Mouse (Mus musculus): ENCODE results near the gene Larp4. TPM values are rescaled to one million over a fixed set of nuclear protein-coding genes. Genes with fewer than 3 reads are reported as not detected.

Larp4 gene
- total and polyA plus RNA-seq, 3 experiments, result 168 to 216 (median 193) TPM

GRCm38 (mm10) chr15:100052726-100053125 lies 82.9 kb downstream of the Larp4 start:
- Histone ChIP-seq H3K4me3 (ENCODE audit: control insufficient read depth in 1 of 2, insufficient read depth in 1 of 2, low read depth in 2 of 2, low read length in 2 of 2) (no peak overlapping the region), H3K9me3 (replicated peaks; ENCODE audit: insufficient read depth, low read length) (no peaks in the 10 kb centered on the region), H3K27me3 (ENCODE audit: control insufficient read depth in 1 of 2, insufficient read depth in 2 of 2, low read length in 2 of 2) (no peaks in the 10 kb centered on the region), H3K79me2 (ENCODE audit: control insufficient read depth, insufficient read depth, low read length, poor library complexity) (no peaks in the 10 kb centered on the region; the same call in 1 of the 2 replicates), H3K36me3 (ENCODE audit: control insufficient read depth in 1 of 2, insufficient read depth in 2 of 2, low read length in 2 of 2) (peaks cover 2 to 3% of the 10 kb centered on the region in 2 experiments), H3K9ac (ENCODE audit: control insufficient read depth, low read depth, low read length, poor library complexity, severe bottlenecking) (no peak overlapping the region), H3K27ac (ENCODE audit: control insufficient read depth, low read depth, low read length) (no peak overlapping the region), H3K4me1 (ENCODE audit: control insufficient read depth in 1 of 2, insufficient read depth in 2 of 2, low read length in 2 of 2) (peaks cover 2 to 4% of the 10 kb centered on the region in 2 experiments; a peak in 3 of 4 replicates)
- no peak for DNase-seq (ENCODE audit: low read depth, low spot score)
- TF ChIP-seq ZC3H11A (IDR thresholded peaks at IDR 0.05; ENCODE audit: low read depth, low read length) (no peak), CTCF (IDR thresholded peaks at IDR 0.05 in 2 of 3, conservative IDR thresholded peaks at IDR 0.05 in 1 of 3; ENCODE audit: control insufficient read depth in 1 of 3, insufficient read depth in 1 of 3, low read depth in 2 of 3, low read length in 3 of 3, poor library complexity in 1 of 3, severe bottlenecking in 1 of 3) (no peak), JUND (IDR thresholded peaks at IDR 0.05; ENCODE audit: low read depth, low read length) (no peak), USF2 (IDR thresholded peaks at IDR 0.05; ENCODE audit: borderline replicate concordance in 1 of 2, insufficient read depth in 1 of 2, low read depth in 1 of 2, low read length in 2 of 2) (no peak), TBP (IDR thresholded peaks at IDR 0.05; ENCODE audit: low read depth, low read length) (no peak), USF1 (IDR thresholded peaks at IDR 0.05; ENCODE audit: low read depth, low read length) (no peak), ZKSCAN1 (IDR thresholded peaks at IDR 0.05; ENCODE audit: low read depth, low read length) (no peak), EP300 (IDR thresholded peaks at IDR 0.05; ENCODE audit: low read depth in 1 of 2, low read length in 2 of 2) (no peak), E2F4 (IDR thresholded peaks at IDR 0.05; ENCODE audit: borderline replicate concordance, low read depth, low read length) (no peak), MAX (IDR thresholded peaks at IDR 0.05; ENCODE audit: low read length) (no peak), HCFC1 (IDR thresholded peaks at IDR 0.05; ENCODE audit: low read depth, low read length) (no peak), TCF12 (IDR thresholded peaks at IDR 0.05; ENCODE audit: low read depth, low read length) (no peak), NELFE (IDR thresholded peaks at IDR 0.05; ENCODE audit: low read depth, low read length) (no peak), ZMIZ1 (IDR thresholded peaks at IDR 0.05; ENCODE audit: low read depth, low read length) (no peak), POLR2AphosphoS2 (IDR thresholded peaks at IDR 0.05; ENCODE audit: low read length) (no peak), SIN3A (IDR thresholded peaks at IDR 0.05; ENCODE audit: low read length) (no peak)

GRCm38 (mm10) chr15:100056397-100056908 lies 86.6 kb downstream of the Larp4 start:
- no peak overlapping the region for H3K9ac ChIP-seq (ENCODE audit: control insufficient read depth, low read depth, low read length, poor library complexity, severe bottlenecking)
- no peak overlapping the region for H3K4me3 ChIP-seq (ENCODE audit: control insufficient read depth in 1 of 2, insufficient read depth in 1 of 2, low read depth in 2 of 2, low read length in 2 of 2)
- TF ChIP-seq ZC3H11A (IDR thresholded peaks at IDR 0.05; ENCODE audit: low read depth, low read length) (no peak), TAL1 (IDR thresholded peaks at IDR 0.05; ENCODE audit: low read length) (no peak), RCOR1 (IDR thresholded peaks at IDR 0.05; ENCODE audit: low read depth, low read length) (no peak), GATA1 (IDR thresholded peaks at IDR 0.05; ENCODE audit: low read depth, low read length) (no peak)
- H3K79me2 ChIP-seq (ENCODE audit: control insufficient read depth, insufficient read depth, low read length, poor library complexity), result no peaks in the 10 kb centered on the region; the same call in none of the 2 replicates
- no peaks in the 10 kb centered on the region for H3K27me3 ChIP-seq (ENCODE audit: control insufficient read depth in 1 of 2, insufficient read depth in 2 of 2, low read length in 2 of 2)
- no peak for DNase-seq (ENCODE audit: low read depth, low spot score)
- H3K27ac ChIP-seq (ENCODE audit: control insufficient read depth, low read depth, low read length), result no peak overlapping the region
- H3K36me3 ChIP-seq (ENCODE audit: control insufficient read depth in 1 of 2, insufficient read depth in 2 of 2, low read length in 2 of 2), result peaks cover 0 to 5% of the 10 kb centered on the region in 2 experiments; a peak in 2 of 4 replicates
- H3K9me3 ChIP-seq (replicated peaks; ENCODE audit: insufficient read depth, low read length), result no peaks in the 10 kb centered on the region
- H3K4me1 ChIP-seq (ENCODE audit: control insufficient read depth in 1 of 2, insufficient read depth in 2 of 2, low read length in 2 of 2), result peaks cover 5 to 8% of the 10 kb centered on the region in 2 experiments; a peak in 3 of 4 replicates

Data from MEL (cell line).